Mouse (Mus musculus): ENCODE data around the gene Large2. TPM values are rescaled to one million over a fixed set of nuclear protein-coding genes. Genes with fewer than 3 reads are reported as not detected.

Large2 gene
- total and polyA plus RNA-seq, 2 experiments from 2014 or later: 0.25 TPM; not detected in 1

GRCm38 (mm10) chr2:92411705-92412104, 37.0 kb upstream of the Large2 start:
- ATAC-seq (ENCODE audit: insufficient read depth, low read depth) (no peak), DNase-seq (ENCODE audit: low spot score) (no peak)
- H3K4me1 ChIP-seq (ENCODE audit: control insufficient read depth, insufficient read depth): no peaks in the 10 kb centered on the region
- no peaks in the 10 kb centered on the region for H3K27me3 ChIP-seq (ENCODE audit: control insufficient read depth, insufficient read depth, low read length)
- WGBS: 83% methylated on average over 10 of the region's 10 CpGs
- no peak overlapping the region for H3K4me2 ChIP-seq (ENCODE audit: low read depth, low read length)
- H3K9ac ChIP-seq (replicated peaks; ENCODE audit: low read depth, low read length): no peak overlapping the region
- no peak overlapping the region for H3K27ac ChIP-seq (ENCODE audit: low read depth)
- H3K9me3 ChIP-seq (replicated peaks; ENCODE audit: control insufficient read depth, low read length): no peaks in the 10 kb centered on the region
- H3K36me3 ChIP-seq (replicated peaks; ENCODE audit: control insufficient read depth, insufficient read depth, low read length): peaks cover 95% of the 10 kb centered on the region
- no peak overlapping the region for H3K4me3 ChIP-seq (ENCODE audit: low read depth, low read length)
- TF ChIP-seq CTCF (IDR thresholded peaks at IDR 0.05; ENCODE audit: low read depth): no peak
- no peak for TF ChIP-seq EP300 (IDR thresholded peaks at IDR 0.05; ENCODE audit: low read depth)

GRCm38 (mm10) chr2:92408309-92409045, 33.8 kb upstream of the Large2 start:
- DNase-seq (ENCODE audit: low spot score) (no peak), ATAC-seq (ENCODE audit: insufficient read depth, low read depth) (no peak)
- no peak overlapping the region for H3K4me3 ChIP-seq (ENCODE audit: low read depth, low read length)
- TF ChIP-seq CTCF (IDR thresholded peaks at IDR 0.05; ENCODE audit: low read depth) (no peak), EP300 (IDR thresholded peaks at IDR 0.05; ENCODE audit: low read depth) (no peak)
- H3K9me3 ChIP-seq (replicated peaks; ENCODE audit: control insufficient read depth, low read length): no peaks in the 10 kb centered on the region
- H3K36me3 ChIP-seq (replicated peaks; ENCODE audit: control insufficient read depth, insufficient read depth, low read length): peaks cover 92% of the 10 kb centered on the region
- H3K4me2 ChIP-seq (ENCODE audit: low read depth, low read length): no peak overlapping the region
- H3K27ac ChIP-seq (ENCODE audit: low read depth): no peak overlapping the region
- no peaks in the 10 kb centered on the region for H3K27me3 ChIP-seq (ENCODE audit: control insufficient read depth, insufficient read depth, low read length)
- H3K4me1 ChIP-seq (ENCODE audit: control insufficient read depth, insufficient read depth): no peaks in the 10 kb centered on the region
- 87% methylated on average over 18 of the region's 18 CpGs for WGBS
- H3K9ac ChIP-seq (replicated peaks; ENCODE audit: low read depth, low read length): no peak overlapping the region

GRCm38 (mm10) chr2:92405687-92406086, 31.0 kb upstream of the Large2 start:
- ATAC-seq (ENCODE audit: insufficient read depth, low read depth) (no peak), DNase-seq (ENCODE audit: low spot score) (no peak)
- Histone ChIP-seq H3K27ac (ENCODE audit: low read depth) (no peak overlapping the region), H3K9ac (replicated peaks; ENCODE audit: low read depth, low read length) (no peak overlapping the region), H3K27me3 (ENCODE audit: control insufficient read depth, insufficient read depth, low read length) (peaks cover 3% of the 10 kb centered on the region), H3K9me3 (replicated peaks; ENCODE audit: control insufficient read depth, low read length) (no peaks in the 10 kb centered on the region), H3K4me2 (ENCODE audit: low read depth, low read length) (no peak overlapping the region), H3K36me3 (replicated peaks; ENCODE audit: control insufficient read depth, insufficient read depth, low read length) (peaks cover 64% of the 10 kb centered on the region), H3K4me1 (ENCODE audit: control insufficient read depth, insufficient read depth) (no peaks in the 10 kb centered on the region), H3K4me3 (ENCODE audit: low read depth, low read length) (no peak overlapping the region)
- 93% methylated on average over 7 of the region's 7 CpGs for WGBS
- TF ChIP-seq CTCF (IDR thresholded peaks at IDR 0.05; ENCODE audit: low read depth) (no peak), EP300 (IDR thresholded peaks at IDR 0.05; ENCODE audit: low read depth) (no peak)

GRCm38 (mm10) chr2:92404737-92405136, 30.1 kb upstream of the Large2 start:
- Histone ChIP-seq H3K9ac (replicated peaks; ENCODE audit: low read depth, low read length) (no peak overlapping the region), H3K27me3 (ENCODE audit: control insufficient read depth, insufficient read depth, low read length) (peaks cover 9% of the 10 kb centered on the region), H3K4me3 (ENCODE audit: low read depth, low read length) (no peak overlapping the region), H3K36me3 (replicated peaks; ENCODE audit: control insufficient read depth, insufficient read depth, low read length) (peaks cover 55% of the 10 kb centered on the region), H3K4me2 (ENCODE audit: low read depth, low read length) (no peak overlapping the region), H3K4me1 (ENCODE audit: control insufficient read depth, insufficient read depth) (no peaks in the 10 kb centered on the region), H3K9me3 (replicated peaks; ENCODE audit: control insufficient read depth, low read length) (no peaks in the 10 kb centered on the region), H3K27ac (ENCODE audit: low read depth) (no peak overlapping the region)
- TF ChIP-seq CTCF (IDR thresholded peaks at IDR 0.05; ENCODE audit: low read depth) (no peak), EP300 (IDR thresholded peaks at IDR 0.05; ENCODE audit: low read depth) (no peak)
- no peak for DNase-seq (ENCODE audit: low spot score)
- ATAC-seq (ENCODE audit: insufficient read depth, low read depth): no peak
- WGBS: 78% methylated on average over 6 of the region's 6 CpGs

- Histone ChIP-seq H3K36me3 (replicated peaks; ENCODE audit: control insufficient read depth, insufficient read depth, low read length) (peaks cover 46% of the 10 kb centered on the region), H3K4me3 (ENCODE audit: low read depth, low read length) (no peak overlapping the region), H3K4me1 (ENCODE audit: control insufficient read depth, insufficient read depth) (no peaks in the 10 kb centered on the region), H3K27me3 (ENCODE audit: control insufficient read depth, insufficient read depth, low read length) (peaks cover 9% of the 10 kb centered on the region), H3K9ac (replicated peaks; ENCODE audit: low read depth, low read length) (no peak overlapping the region), H3K27ac (ENCODE audit: low read depth) (no peak overlapping the region), H3K4me2 (ENCODE audit: low read depth, low read length) (no peak overlapping the region), H3K9me3 (replicated peaks; ENCODE audit: control insufficient read depth, low read length) (no peaks in the 10 kb centered on the region)
- ATAC-seq (ENCODE audit: insufficient read depth, low read depth) (no peak), DNase-seq (ENCODE audit: low spot score) (no peak)
- WGBS: 92% methylated on average over 5 of the region's 5 CpGs
- no peak for TF ChIP-seq CTCF (IDR thresholded peaks at IDR 0.05; ENCODE audit: low read depth)
- TF ChIP-seq EP300 (IDR thresholded peaks at IDR 0.05; ENCODE audit: low read depth): no peak
Observed at GRCm38 (mm10) chr2:92403776-92404319, 29.2 kb upstream of the Large2 start.

All from heart, postnatal 0 days (tissue).